Mouse (Mus musculus) c-Kit-positive CD71-positive TER-119-negative erythroid progenitor cells, embryonic 14.5 days (primary cell): ENCODE measurements at regions not wholly inside any gene's neighbourhood (a gene's known extent, or its start where the extent isn't known, plus 50 kb on each side); places are given as distances from the start of the nearest gene placed in this dataset.

Experiments used
- DNase-seq: peaks from one replicate; pipeline ENCODE4 v3.0.0-alpha.2; 2013; ENCODE audit warnings: low read depth

- DNase-seq: no peak
These were observed 216.4 kb downstream of the Lmx1a start for GRCm38 (mm10) chr1:167905424-167905823.

GRCm38 (mm10) chr1:167912074-167912473, 223.0 kb downstream of the Lmx1a start:
- DNase-seq: no peak

GRCm38 (mm10) chr1:167914982-167915561, 226.0 kb downstream of the Lmx1a start:
- peak; percentile 29 for DNase-seq

GRCm38 (mm10) chr1:167915578-167916275, 226.7 kb downstream of the Lmx1a start:
- DNase-seq: no peak

- DNase-seq: no peak
These were observed 233.9 kb downstream of the Lmx1a start for GRCm38 (mm10) chr1:167922917-167923316.

DNA sequence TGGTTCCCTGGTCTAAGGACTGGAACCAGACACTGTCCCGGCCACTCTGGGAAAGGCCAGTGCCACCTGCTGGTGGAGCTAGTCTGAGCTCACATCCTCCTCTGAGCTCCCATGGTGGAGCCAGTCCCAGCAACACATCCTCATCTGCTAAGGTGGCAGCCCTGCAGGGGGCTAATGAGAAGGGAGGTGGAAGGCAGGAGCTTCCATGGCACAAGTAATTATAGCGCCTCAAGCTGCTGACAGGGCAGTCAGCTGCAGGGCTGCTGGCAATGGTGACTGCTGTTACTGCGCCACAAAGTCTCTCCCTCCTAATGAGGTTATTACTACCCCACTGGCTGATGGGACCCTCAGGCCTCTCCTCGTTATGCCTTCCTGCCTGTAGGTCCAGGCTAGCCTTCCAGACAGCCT, 239.0 kb downstream of the Lmx1a start:
- DNase-seq: no peak

GRCm38 (mm10) chr1:167929729-167930341, 240.8 kb downstream of the Lmx1a start:
- DNase-seq: no peak

- DNase-seq: no peak
These were observed 243.1 kb downstream of the Lmx1a start for GRCm38 (mm10) chr1:167932088-167932487.

GRCm38 (mm10) chr1:167936726-167937125, 247.7 kb downstream of the Lmx1a start:
- no peak for DNase-seq

DNA sequence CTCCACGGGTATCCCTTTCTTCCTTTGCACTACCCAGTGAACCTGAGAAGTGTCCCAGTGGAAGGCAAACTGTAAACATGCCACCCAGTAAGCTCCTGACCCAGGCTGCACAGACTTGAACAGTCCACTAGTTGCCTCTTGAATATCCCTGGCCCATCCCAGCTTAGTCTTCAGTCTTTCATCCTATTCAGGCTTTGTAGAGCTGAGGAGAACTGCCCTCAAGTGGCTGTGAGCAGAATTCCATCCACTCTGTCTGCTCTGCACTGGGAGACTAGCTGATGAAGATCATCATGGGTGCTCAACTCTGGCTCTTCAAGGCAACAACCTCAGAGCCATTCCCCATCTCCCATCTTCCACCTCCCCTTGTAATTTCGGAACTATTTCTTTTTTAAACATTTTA, 249.1 kb downstream of the Lmx1a start:
- DNase-seq: no peak

DNA sequence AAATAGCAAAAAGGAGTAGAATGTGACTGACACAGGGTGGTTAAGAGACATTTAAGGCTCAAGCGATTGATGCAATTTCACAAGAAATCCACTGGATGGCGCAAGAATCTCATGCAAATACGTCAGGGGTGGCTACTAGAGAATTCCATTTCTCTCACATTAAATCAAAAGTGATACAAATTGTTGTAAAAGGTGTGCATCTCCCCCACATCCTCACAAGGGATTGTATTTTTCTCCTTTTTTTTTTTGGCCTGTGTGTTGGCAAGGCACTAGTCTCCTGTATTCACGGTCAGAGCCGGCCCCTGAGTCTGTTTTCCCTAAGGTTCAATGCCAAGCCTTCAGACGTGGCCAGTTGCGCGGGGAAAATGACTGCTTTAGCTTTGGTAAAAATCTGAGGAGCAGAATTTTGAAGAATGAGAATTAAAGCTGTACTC, 253.0 kb downstream of the Lmx1a start:
- peak; percentile 2 for DNase-seq

DNA sequence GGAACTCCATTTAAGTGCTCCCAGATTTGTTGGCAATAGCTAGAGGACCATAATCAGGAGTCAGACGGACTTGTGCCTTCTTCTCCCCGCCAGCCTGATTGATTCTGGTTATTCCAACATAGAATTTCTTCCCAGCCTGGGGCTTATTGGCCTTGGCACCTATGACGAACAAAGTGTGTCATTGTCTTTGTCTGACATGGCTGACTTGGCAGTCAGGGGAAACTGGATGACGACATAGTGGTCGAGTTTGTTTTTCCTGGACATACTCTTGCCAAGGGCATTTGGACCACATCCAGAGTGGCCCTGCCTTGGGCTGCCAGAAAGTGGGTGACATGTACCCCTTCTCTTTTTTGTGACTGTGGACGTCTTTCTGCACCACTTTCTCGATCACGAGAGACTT, 254.1 kb downstream of the Lmx1a start:
- no peak for DNase-seq

DNA sequence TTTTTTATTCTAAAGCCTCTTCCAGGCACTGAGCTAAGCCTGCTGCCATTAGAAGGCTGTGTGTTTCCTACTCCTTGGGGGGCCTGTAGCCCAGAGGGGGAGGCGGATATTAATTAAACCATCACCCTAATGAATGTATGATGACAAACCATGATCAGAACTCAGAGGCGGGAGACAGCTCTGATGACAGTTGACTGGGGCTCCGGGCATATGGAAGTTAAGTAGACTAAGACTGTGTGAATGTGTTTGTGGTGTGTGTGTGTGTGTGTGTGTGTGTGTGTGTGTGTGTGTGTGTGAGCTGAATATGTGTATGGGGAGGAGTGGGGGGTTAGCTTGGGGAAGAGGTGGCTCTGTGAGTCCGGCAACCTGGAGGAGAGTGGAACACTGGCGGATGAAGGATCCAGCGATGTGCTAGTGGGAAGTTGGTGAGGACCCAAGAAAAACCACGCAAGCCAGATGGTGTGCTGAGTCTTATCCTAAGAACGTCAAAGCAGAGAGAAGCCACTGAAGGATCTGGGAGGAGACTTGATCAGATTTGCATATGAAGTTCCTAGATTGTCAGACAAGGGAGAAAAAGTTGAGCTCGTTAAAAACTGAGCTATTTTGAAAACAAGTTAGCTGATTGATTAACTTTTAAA, 256.7 kb downstream of the Lmx1a start:
- DNase-seq: no peak

- no peak for DNase-seq
These were observed 258.8 kb downstream of the Lmx1a start for GRCm38 (mm10) chr1:167947866-167948265.

- no peak for DNase-seq
These were observed 262.7 kb downstream of the Lmx1a start for GRCm38 (mm10) chr1:167951717-167952116.

- no peak for DNase-seq
These were observed 269.5 kb downstream of the Lmx1a start for GRCm38 (mm10) chr1:167958531-167958930.

DNA sequence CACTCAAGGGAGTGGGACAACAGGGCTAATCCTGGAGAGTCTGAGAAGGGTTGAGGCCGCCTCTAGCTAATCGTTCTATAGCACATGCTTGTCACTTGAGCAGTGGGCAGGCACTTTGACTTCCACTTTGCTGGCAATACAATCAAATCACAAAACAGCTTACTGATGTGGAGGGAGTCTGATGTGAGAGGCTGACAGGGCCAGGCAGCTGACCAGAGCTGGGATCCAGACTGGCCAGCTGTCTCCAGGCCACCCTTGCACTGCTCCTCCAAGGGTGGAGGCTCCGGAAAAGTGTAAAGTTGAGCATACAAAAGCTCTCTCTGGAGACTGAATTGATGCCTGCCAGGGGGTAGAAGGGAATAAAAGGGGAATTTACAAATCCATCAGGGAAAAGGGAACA, 280.5 kb downstream of the Lmx1a start:
- DNase-seq: no peak

DNA sequence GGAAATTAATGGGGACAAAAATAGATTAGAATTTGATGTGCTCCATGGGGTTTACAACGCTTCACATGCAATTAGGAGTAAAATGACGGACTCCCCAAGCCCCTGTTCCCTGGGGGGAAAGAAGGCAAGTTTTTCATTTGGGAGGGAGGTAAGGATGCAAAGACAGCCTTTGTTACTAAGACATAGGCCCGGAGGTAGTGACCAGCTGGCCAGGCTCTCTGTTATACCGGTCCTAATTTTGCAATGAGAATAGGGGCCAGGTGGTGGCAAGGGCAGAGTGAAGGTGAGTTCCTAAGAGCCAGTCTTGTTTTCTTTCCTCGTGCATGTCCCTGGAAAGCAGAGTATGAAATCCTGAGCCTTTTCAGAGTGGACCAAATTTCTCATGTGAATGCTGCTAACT, 280.9 kb downstream of the Lmx1a start:
- DNase-seq: no peak

DNA sequence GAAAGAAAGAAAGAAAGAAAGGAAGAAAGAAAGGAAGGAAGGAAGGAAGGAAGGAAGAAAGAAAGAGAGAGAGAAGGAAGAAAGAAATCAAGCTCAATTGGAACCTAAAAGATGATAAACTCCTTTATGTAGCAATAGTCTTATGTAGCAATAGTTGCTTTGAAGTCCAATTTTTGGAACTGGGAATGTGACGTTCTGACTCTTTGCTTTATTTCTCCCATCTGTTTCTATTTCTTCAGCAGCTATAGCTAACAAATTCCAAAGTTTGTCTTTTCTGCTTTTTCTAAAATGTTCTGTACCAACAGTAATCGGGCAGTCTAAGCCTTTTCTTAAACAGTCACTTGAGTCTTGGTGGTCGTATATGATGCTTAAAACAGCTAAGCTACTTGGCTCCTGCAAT, 287.7 kb downstream of the Lmx1a start:
- no peak for DNase-seq

GRCm38 (mm10) chr1:167979187-167979586, 290.1 kb downstream of the Lmx1a start:
- DNase-seq: no peak

DNA sequence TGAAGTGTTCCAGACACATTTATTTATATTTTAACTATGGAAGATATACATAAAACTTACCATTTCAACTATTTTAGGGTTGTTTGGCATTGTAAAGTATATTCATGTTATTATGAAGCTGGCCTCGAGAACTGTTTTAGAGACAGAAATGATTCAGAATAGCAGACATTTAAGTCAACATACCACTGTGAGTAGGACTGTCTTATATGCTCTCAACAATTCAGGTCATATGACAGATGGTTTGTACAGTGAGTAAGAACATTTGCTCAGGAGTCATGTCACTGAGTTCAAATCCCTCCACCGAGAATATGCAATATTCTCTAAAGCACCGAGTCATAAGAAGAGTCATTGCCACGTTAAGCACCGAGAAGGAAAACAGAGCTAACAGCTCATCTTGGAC, 290.6 kb downstream of the Lmx1a start:
- DNase-seq: no peak

GRCm38 (mm10) chr1:167981292-167981691, 292.3 kb downstream of the Lmx1a start:
- no peak for DNase-seq

DNA sequence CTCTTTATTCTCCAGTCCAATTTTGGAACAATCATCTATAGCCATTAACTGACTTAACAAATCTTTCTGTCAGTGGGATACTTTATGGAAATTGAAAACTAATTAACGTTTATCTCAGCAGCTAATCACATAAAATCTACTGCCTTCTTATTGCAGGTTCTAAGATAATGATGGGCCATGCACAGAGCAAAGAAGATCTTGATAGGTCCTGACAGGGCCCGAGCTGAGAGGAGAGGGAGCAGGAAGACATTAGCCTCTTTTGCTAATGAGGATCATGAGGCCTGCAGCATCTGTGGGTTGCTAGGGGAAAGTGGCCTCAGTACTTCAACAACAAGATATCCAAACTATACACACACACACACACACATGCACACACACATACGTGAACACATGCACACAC, 318.4 kb downstream of the Lmx1a start:
- no peak for DNase-seq
